Mouse (Mus musculus): Measurements from ENCODE around the gene Mrps21.
"Not testable (repeated sequence)": the region's sequence is repeated elsewhere in the genome, so short reads cannot be mapped to it uniquely, and the experiment has no call there.

DNA sequence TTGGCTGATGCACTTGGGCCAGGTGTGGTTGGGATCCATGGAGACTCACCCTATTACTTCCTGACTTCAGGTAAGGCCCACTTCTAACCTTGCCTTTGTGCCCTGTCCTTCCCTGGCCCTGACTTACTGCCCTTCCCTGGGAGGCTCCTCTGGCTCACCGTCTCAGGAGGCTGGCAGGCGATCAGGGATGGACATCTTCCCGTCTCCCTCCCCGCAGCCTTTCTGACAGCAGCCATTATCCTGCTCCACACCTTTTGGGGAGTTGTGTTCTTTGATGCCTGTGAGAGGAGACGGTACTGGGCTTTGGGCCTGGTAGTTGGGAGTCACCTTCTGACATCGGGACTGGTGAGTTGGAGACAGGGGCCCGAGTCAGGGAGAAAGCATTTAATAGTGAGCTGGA is 24.2 kb upstream of the Mrps21 start:
- not testable (repeated sequence) for TF ChIP-seq CTCF (IDR thresholded peaks at IDR 0.05; ENCODE audit: extremely low read depth, insufficient read depth, insufficient read length, insufficient replicate concordance); POLR2A (IDR thresholded peaks at IDR 0.05; ENCODE audit: low read depth, low read length)

Measured in spleen, adult 2 months (tissue).